Mouse (Mus musculus): ENCODE data around the gene Slc16a11.

DNA sequence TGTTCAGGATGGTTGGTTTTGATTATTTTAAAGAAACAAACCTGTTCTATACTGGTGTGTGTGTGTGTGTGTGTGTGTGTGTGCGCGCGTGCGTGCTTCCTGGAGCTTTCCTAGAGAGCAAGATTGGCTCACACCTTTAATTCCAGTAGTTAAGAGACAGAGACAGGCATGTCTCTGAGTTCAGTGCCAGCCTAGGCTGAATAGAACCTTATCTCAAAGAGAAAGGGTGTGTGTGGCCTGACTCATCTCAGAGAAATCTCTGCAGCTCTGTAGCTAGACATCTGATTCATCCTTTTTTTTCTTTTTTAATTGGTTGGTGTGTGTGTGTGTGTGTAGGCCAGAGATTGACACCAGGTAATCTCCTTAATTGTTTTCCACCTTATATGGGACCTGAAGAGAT is 46.5 kb downstream of the Slc16a11 start:
- TF ChIP-seq POLR2A (IDR thresholded peaks at IDR 0.05; ENCODE audit: extremely low read depth, insufficient read depth, low read length): no peak
- TF ChIP-seq CTCF (IDR thresholded peaks at IDR 0.05; ENCODE audit: low read depth, low read length): no peak
